Mouse (Mus musculus): ENCODE results near the gene Ltb4r2. TPM values are rescaled to one million over a fixed set of nuclear protein-coding genes. Genes with fewer than 3 reads are reported as not detected.

Ltb4r2 gene
- polyA plus RNA-seq, 1 experiment from 2014 or later, result 0.25 TPM

DNA sequence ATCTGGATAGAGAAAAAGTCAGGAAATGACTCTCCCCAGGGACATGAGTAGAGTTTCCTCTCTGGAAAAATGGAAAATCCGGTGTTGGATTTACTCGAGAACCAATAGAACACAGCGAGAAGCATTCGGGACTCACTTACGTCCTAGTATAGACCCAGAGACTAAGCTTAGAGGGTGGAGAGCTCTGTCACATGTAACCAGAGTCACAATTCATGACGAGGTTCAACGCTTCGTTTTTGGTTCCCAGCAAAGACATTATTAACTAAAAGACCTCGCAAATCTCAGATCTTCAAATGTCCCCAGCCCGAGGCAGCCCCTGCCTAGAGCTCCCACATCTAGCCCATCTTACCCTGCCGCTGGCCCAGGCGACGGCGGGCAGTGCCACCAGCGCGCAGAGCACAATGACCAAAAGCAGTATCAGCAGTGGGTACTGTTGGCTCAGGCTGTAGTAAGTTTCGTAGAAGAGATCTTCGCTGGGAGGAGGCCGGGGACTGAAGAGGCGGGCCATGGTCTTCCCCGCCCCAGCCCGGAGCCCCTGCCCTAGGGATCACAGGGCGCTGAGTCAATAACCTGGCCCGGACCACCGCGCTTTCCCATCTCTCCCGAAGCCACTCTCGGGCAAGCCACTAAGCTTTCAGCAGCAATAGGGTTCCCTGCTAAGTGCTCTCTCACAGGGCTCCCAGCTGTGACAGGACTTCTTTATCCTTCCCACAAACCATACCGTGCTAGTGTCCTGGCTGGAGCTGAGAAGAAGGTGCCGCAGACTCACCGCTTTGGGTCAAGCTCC, 22.1 kb downstream of the Ltb4r2 start:
- Histone ChIP-seq H3K4me2 (peak overlapping the region; percentile 77), H3K4me1 (peaks cover 32% of the 10 kb centered on the region), H3K9ac (peak overlapping the region; percentile 28), H3K9me3 (no peaks in the 10 kb centered on the region), H3K4me3 (peak overlapping the region; percentile 46), H3K27ac (peak overlapping the region; percentile 77), H3K36me3 (no peaks in the 10 kb centered on the region), H3K27me3 (peaks cover 40% of the 10 kb centered on the region)
- whole genome bisulfite sequencing, result 1% methylated on average over 31 of the region's 31 CpGs
- ATAC-seq (ENCODE audit: borderline replicate concordance, extremely low read depth, low FRiP score, low TSS enrichment), result peak; percentile 68; the same call in 1 of the 2 replicates

DNA sequence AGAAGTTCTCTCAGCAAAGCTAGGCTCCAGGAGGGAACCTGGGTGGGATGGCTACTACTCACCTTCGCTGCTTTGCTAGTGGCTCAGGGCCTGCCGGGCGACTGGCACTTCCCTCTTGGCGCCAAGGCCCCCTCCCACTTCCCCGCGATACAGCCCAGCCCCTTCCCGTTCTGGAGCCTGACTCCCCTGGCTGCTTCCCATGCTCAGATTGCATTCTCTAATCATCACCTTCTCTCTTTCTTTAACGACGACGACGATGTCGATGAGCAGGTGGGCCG, 22.7 kb downstream of the Ltb4r2 start, which contains the start of gene Adcy4:
Adcy4 (minus strand) TSS at position 138 of the 278 bp plus-strand sequence.
- 8% methylated on average over 13 of the region's 13 CpGs for WGBS

DNA sequence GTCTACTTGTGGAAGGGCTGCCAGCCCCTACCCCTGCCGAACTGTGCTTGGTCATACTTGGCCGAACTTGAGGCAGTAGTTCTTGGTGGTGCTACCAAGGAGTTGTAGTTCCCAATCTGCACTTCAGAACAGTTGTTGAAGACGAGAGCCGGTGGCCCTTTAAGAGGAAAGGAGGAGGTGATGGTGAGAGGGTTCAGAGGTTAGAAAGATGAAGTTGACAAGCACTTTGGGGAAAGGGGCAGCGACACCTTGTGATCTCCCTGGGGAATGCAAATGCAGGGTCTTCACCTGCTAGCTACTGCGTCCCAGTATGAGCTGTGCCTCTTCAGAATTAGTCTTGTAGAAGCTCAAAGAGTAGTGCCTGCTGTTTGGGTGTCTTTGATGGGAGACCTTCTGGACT, 24.0 kb downstream of the Ltb4r2 start:
- 37% methylated on average over 6 of the region's 6 CpGs for WGBS
- peaks cover 40% of the 10 kb centered on the region for H3K27me3 ChIP-seq
- H3K36me3 ChIP-seq, result no peaks in the 10 kb centered on the region
- H3K4me3 ChIP-seq, result no peak overlapping the region
- ATAC-seq (ENCODE audit: borderline replicate concordance, extremely low read depth, low FRiP score, low TSS enrichment), result no peak
- no peak overlapping the region for H3K9ac ChIP-seq
- H3K9me3 ChIP-seq, result no peaks in the 10 kb centered on the region
- no peak overlapping the region for H3K4me2 ChIP-seq
- H3K27ac ChIP-seq, result no peak overlapping the region
- peaks cover 30% of the 10 kb centered on the region for H3K4me1 ChIP-seq

More for the DNA sequence above, 22.7 kb downstream of the Ltb4r2 start, which contains the start of gene Adcy4:
- Histone ChIP-seq H3K27me3 (peaks cover 40% of the 10 kb centered on the region), H3K27ac (peak within 1 kb of the TSS; percentile 77), H3K9me3 (no peaks in the 10 kb centered on the region), H3K4me1 (peaks cover 35% of the 10 kb centered on the region), H3K4me3 (peak within 1 kb of the TSS; percentile 46), H3K4me2 (peak within 1 kb of the TSS; percentile 77), H3K9ac (peak within 1 kb of the TSS; percentile 28), H3K36me3 (no peaks in the 10 kb centered on the region)
- ATAC-seq (ENCODE audit: borderline replicate concordance, extremely low read depth, low FRiP score, low TSS enrichment), result no peak

DNA sequence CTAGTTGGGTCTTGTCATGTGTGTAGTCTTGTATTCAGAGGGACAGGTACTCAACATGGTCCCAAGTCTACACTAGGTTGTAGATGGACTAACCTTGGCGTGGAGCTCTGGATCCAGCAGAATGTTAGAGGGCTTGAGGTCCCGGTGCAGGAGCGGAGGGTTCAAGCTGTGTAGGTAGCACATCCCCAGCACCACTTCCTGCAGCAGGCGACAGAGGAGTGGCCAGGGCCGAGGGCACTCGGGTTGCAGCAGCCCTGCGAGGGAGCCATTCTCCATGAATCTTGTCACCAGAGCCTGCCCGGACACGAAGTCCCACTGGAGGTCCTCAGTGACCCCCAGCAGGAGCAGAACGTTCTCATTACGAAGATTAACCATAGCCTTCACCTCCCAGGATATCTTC, 26.5 kb downstream of the Ltb4r2 start:
- Histone ChIP-seq H3K9me3 (no peaks in the 10 kb centered on the region), H3K4me1 (peaks cover 13% of the 10 kb centered on the region), H3K4me2 (peak overlapping the region; percentile 77), H3K9ac (no peak overlapping the region), H3K27ac (no peak overlapping the region), H3K36me3 (no peaks in the 10 kb centered on the region), H3K4me3 (peak overlapping the region; percentile 42), H3K27me3 (peaks cover 31% of the 10 kb centered on the region)
- ATAC-seq (ENCODE audit: borderline replicate concordance, extremely low read depth, low FRiP score, low TSS enrichment), result no peak
- WGBS, result 36% methylated on average over 11 of the region's 11 CpGs

DNA sequence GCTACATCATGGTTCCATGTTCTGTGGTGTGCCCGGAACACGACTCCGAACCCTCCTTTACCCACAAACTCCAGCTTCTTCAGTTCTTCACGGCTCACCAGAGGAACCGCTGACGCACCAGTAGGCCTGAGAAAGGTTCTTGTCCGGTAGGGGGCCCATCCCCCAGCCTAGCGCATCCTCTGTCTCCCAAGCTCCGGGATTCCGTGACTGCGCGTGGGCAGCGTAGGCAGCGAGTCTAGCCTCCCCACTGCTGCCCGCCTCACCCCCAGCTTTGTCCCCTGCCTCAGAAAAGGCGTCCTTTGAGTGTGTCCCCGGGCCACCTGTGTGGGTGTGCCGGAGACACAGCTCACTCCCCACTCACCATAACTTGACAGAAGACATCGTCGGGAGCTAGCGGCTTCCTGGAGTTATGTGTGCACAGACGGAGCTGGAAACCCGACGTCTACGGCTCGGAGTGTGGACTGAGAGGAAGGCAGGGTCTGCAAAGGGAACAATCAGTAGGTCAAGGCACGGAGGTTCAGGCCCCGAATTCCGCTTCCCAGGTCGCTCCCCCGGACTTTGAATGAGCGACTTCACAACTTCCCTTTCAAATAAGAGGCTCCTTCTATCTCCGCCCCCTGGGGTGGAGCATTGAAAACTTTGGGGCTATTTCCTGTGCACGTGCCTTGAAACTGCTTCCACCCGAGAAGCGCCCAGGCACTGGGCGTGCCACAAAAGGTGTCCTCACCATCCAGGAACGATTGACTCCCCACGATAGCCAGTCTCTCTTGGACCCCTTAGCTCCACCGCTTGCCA, 27.2 kb downstream of the Ltb4r2 start, which contains the start of gene Ripk3:
Ripk3 (minus strand) TSS at position 610 of the 795 bp plus-strand sequence.
- H3K4me1 ChIP-seq, result peaks cover 17% of the 10 kb centered on the region
- peak within 1 kb of the TSS; percentile 77 for H3K4me2 ChIP-seq
- peak within 1 kb of the TSS; percentile 42 for H3K4me3 ChIP-seq
- peaks cover 31% of the 10 kb centered on the region for H3K27me3 ChIP-seq
- H3K9ac ChIP-seq, result peak within 1 kb of the TSS; percentile 23; the same call in 1 of the 2 replicates
- H3K27ac ChIP-seq, result no peak within 1 kb of the TSS
- no peaks in the 10 kb centered on the region for H3K36me3 ChIP-seq
- no peaks in the 10 kb centered on the region for H3K9me3 ChIP-seq
- peak; percentile 24; the same call in 1 of the 2 replicates for ATAC-seq (ENCODE audit: borderline replicate concordance, extremely low read depth, low FRiP score, low TSS enrichment)
- 3% methylated on average over 40 of the region's 40 CpGs for WGBS

DNA sequence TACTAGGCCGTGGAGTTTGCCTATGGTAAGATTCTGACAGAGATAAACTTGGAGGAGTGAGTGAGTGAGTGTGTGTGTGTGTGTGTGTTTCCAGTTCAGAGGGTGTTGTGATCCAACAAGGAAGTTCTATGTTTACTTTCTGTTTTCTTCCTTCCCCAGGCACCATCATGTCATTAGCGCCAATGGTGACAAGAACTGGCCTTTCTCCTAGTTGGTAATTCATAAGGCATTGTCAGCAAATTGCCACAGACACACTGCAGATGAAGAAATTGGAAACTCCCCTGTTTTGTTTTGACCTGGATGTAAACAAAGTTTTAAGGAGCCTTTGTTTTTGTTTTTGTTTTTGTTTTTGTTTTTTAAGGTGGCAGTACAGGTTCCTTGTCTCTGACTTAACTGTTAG, 32.2 kb downstream of the Ltb4r2 start:
- H3K4me1 ChIP-seq, result peaks cover 14% of the 10 kb centered on the region
- no peaks in the 10 kb centered on the region for H3K36me3 ChIP-seq
- H3K27me3 ChIP-seq, result no peaks in the 10 kb centered on the region
- H3K4me2 ChIP-seq, result no peak overlapping the region
- ATAC-seq (ENCODE audit: borderline replicate concordance, extremely low read depth, low FRiP score, low TSS enrichment), result peak; percentile 39; the same call in 1 of the 2 replicates
- no peak overlapping the region for H3K4me3 ChIP-seq
- H3K27ac ChIP-seq, result 0 out of 2 replicates have a peak overlapping the region, but pooled peaks have one; percentile 3
- H3K9ac ChIP-seq, result no peak overlapping the region
- H3K9me3 ChIP-seq, result no peaks in the 10 kb centered on the region
- 31% methylated on average over 2 of the region's 2 CpGs for WGBS

DNA sequence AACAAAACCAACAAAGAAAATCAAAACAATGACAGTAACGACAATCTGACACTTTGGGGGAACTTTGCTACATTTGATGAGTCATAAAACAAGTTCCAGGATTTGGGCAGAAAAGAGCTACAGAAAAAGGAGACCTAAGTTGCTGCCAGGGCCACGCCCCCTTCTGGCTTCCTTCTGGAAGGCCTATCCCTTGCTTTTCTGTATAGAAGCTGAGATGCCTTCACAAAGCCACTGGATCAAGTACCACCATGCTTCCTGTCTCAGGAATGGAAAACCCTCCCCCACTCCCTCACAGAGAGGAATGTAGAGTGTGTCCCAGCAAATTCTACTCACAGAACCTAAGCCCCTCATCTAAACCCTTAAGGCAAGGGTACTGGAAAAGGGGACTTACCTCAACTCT, 32.7 kb downstream of the Ltb4r2 start:
- no peak overlapping the region for H3K4me2 ChIP-seq
- no peak overlapping the region for H3K9ac ChIP-seq
- ATAC-seq (ENCODE audit: borderline replicate concordance, extremely low read depth, low FRiP score, low TSS enrichment), result no peak
- H3K27ac ChIP-seq, result peak overlapping the region; percentile 38
- no peaks in the 10 kb centered on the region for H3K36me3 ChIP-seq
- no peak overlapping the region for H3K4me3 ChIP-seq
- 51% methylated on average over 2 of the region's 2 CpGs for WGBS
- peaks cover 11% of the 10 kb centered on the region; the same call in 1 of the 2 replicates for H3K4me1 ChIP-seq
- H3K27me3 ChIP-seq, result no peaks in the 10 kb centered on the region
- no peaks in the 10 kb centered on the region for H3K9me3 ChIP-seq

DNA sequence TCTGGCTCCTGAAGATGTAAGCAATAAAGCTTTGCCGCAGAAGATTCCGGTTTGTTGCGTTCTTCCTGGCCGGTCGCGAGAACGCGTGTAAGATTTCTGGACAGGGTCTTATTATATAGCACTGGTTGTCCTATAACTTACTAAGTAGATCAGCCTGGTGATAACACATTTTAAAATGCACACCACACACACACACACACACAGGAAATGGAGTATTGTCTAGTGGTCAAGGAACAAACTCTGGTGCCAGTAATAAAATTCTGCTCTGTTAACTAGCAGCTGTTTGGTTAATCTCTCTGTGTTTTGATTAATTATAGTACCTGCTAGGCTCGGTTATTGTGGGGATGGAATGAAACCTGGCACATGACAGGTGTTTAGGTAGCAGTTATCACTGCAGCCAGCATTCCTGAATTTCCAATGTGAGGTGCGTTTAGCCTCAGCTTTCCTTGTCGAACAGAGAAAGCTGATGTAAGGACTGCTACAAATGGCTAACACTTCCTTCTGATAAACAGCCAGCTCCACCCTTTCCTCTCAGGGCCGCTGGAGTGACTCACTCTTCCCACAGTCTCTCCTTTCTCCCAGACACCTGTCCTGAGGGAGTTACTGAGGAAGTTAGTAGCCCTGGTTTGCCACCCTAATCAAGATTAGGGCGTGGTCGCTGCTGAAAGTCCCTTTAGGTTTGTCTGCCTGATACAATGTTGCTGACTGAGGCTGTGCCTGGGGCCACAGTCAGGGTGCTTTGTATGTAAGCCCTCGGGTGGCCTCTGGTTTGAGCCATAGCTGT, 34.3 kb downstream of the Ltb4r2 start:
- no peak for ATAC-seq (ENCODE audit: borderline replicate concordance, extremely low read depth, low FRiP score, low TSS enrichment)
- WGBS, result 65% methylated on average over 15 of the region's 15 CpGs
- Histone ChIP-seq H3K27me3 (no peaks in the 10 kb centered on the region), H3K4me2 (no peak overlapping the region), H3K9me3 (no peaks in the 10 kb centered on the region), H3K9ac (no peak overlapping the region), H3K4me1 (peaks cover 11% of the 10 kb centered on the region; the same call in 1 of the 2 replicates), H3K36me3 (no peaks in the 10 kb centered on the region), H3K4me3 (no peak overlapping the region), H3K27ac (peak overlapping the region; percentile 48)

Other genes with a start within 250 kb of the Ltb4r2 start
- not detected in 2 replicates for gene Nrl, start 236.4 kb upstream of the Ltb4r2 start, polyA plus RNA-seq (2015; fragmentation: Nextera tagmentation; extraction: Ambion mirVana)
- gene Pck2, start 221.2 kb upstream of the Ltb4r2 start, polyA plus RNA-seq (2015; fragmentation: Nextera tagmentation; extraction: Ambion mirVana), result 66.0 and 67.2 TPM in 2 replicates
- gene Dcaf11, start 201.4 kb upstream of the Ltb4r2 start, polyA plus RNA-seq (2015; fragmentation: Nextera tagmentation; extraction: Ambion mirVana), result 67.7 and 72.6 TPM in 2 replicates
- 0.79 and 1.2 TPM in 2 replicates for gene A730061H03Rik, start 201.0 kb upstream of the Ltb4r2 start, polyA plus RNA-seq (2015; fragmentation: Nextera tagmentation; extraction: Ambion mirVana)
- 3.3 and 3.7 TPM in 2 replicates for gene Fitm1, start 185.8 kb upstream of the Ltb4r2 start, polyA plus RNA-seq (2015; fragmentation: Nextera tagmentation; extraction: Ambion mirVana)
- 168 and 171 TPM in 2 replicates for gene Psme1, start 183.3 kb upstream of the Ltb4r2 start, polyA plus RNA-seq (2015; fragmentation: Nextera tagmentation; extraction: Ambion mirVana)
- gene Emc9, start 176.1 kb upstream of the Ltb4r2 start, polyA plus RNA-seq (2015; fragmentation: Nextera tagmentation; extraction: Ambion mirVana), result 4.1 and 5.1 TPM in 2 replicates
- gene Psme2, start 170.3 kb upstream of the Ltb4r2 start, polyA plus RNA-seq (2015; fragmentation: Nextera tagmentation; extraction: Ambion mirVana), result 234 and 238 TPM in 2 replicates
- gene Rnf31, start 169.7 kb upstream of the Ltb4r2 start, polyA plus RNA-seq (2015; fragmentation: Nextera tagmentation; extraction: Ambion mirVana), result 14.5 and 16.0 TPM in 2 replicates
- gene Irf9, start 157.9 kb upstream of the Ltb4r2 start, polyA plus RNA-seq (2015; fragmentation: Nextera tagmentation; extraction: Ambion mirVana), result 12.5 and 14.4 TPM in 2 replicates
- 22.9 and 25.5 TPM in 2 replicates for gene Rec8, start 143.4 kb upstream of the Ltb4r2 start, polyA plus RNA-seq (2015; fragmentation: Nextera tagmentation; extraction: Ambion mirVana)
- gene Ipo4, start 125.5 kb upstream of the Ltb4r2 start, polyA plus RNA-seq (2015; fragmentation: Nextera tagmentation; extraction: Ambion mirVana), result 81.2 and 95.6 TPM in 2 replicates
- gene Gm49378, start 123.5 kb upstream of the Ltb4r2 start, polyA plus RNA-seq (2015; fragmentation: Nextera tagmentation; extraction: Ambion mirVana), result 0.44 and 2.0 TPM in 2 replicates
- 119 and 126 TPM in 2 replicates for gene Tm9sf1, start 117.6 kb upstream of the Ltb4r2 start, polyA plus RNA-seq (2015; fragmentation: Nextera tagmentation; extraction: Ambion mirVana)
- gene Tssk4, start 111.2 kb upstream of the Ltb4r2 start, polyA plus RNA-seq (2015; fragmentation: Nextera tagmentation; extraction: Ambion mirVana), result 0.88 and 1.1 TPM in 2 replicates
- 56.5 TPM in 2 replicates for gene Mdp1, start 100.9 kb upstream of the Ltb4r2 start, polyA plus RNA-seq (2015; fragmentation: Nextera tagmentation; extraction: Ambion mirVana)
- gene Gmpr2, start 89.5 kb upstream of the Ltb4r2 start, polyA plus RNA-seq (2015; fragmentation: Nextera tagmentation; extraction: Ambion mirVana), result 60.2 and 68.1 TPM in 2 replicates
- 509 and 542 TPM in 2 replicates for gene Nedd8, start 89.3 kb upstream of the Ltb4r2 start, polyA plus RNA-seq (2015; fragmentation: Nextera tagmentation; extraction: Ambion mirVana)
- 46.9 and 48.3 TPM in 2 replicates for gene Tinf2, start 79.6 kb upstream of the Ltb4r2 start, polyA plus RNA-seq (2015; fragmentation: Nextera tagmentation; extraction: Ambion mirVana)
- 2.2 and 2.8 TPM in 2 replicates for gene Tgm1, start 47.5 kb upstream of the Ltb4r2 start, polyA plus RNA-seq (2015; fragmentation: Nextera tagmentation; extraction: Ambion mirVana)
- 31.8 and 33.2 TPM in 2 replicates for gene Rabggta, start 39.2 kb upstream of the Ltb4r2 start, polyA plus RNA-seq (2015; fragmentation: Nextera tagmentation; extraction: Ambion mirVana)
- gene Dhrs1, start 15.7 kb upstream of the Ltb4r2 start, polyA plus RNA-seq (2015; fragmentation: Nextera tagmentation; extraction: Ambion mirVana), result 86.7 and 88.4 TPM in 2 replicates
- 39.2 and 41.4 TPM in 2 replicates for gene Nop9, start 15.7 kb upstream of the Ltb4r2 start, polyA plus RNA-seq (2015; fragmentation: Nextera tagmentation; extraction: Ambion mirVana)
- gene Cideb, start 3.0 kb upstream of the Ltb4r2 start, polyA plus RNA-seq (2015; fragmentation: Nextera tagmentation; extraction: Ambion mirVana), result 0.55 and 0.80 TPM in 2 replicates
- gene Ltb4r1, start 4.5 kb downstream of the Ltb4r2 start, polyA plus RNA-seq (2015; fragmentation: Nextera tagmentation; extraction: Ambion mirVana), result 1.7 and 2.6 TPM in 2 replicates
- 14.3 and 18.0 TPM in 2 replicates for gene Adcy4, start 22.7 kb downstream of the Ltb4r2 start, polyA plus RNA-seq (2015; fragmentation: Nextera tagmentation; extraction: Ambion mirVana)
- gene Ripk3, start 27.4 kb downstream of the Ltb4r2 start, polyA plus RNA-seq (2015; fragmentation: Nextera tagmentation; extraction: Ambion mirVana), result 43.4 and 45.6 TPM in 2 replicates
- 50.9 and 52.7 TPM in 2 replicates for gene Nfatc4, start 61.7 kb downstream of the Ltb4r2 start, polyA plus RNA-seq (2015; fragmentation: Nextera tagmentation; extraction: Ambion mirVana)
- 19.5 and 19.7 TPM in 2 replicates for gene Nynrin, start 92.6 kb downstream of the Ltb4r2 start, polyA plus RNA-seq (2015; fragmentation: Nextera tagmentation; extraction: Ambion mirVana)
- 0.88 and 1.2 TPM in 2 replicates for gene Cbln3, start 123.0 kb downstream of the Ltb4r2 start, polyA plus RNA-seq (2015; fragmentation: Nextera tagmentation; extraction: Ambion mirVana)
- 18.3 and 18.8 TPM in 2 replicates for gene Khnyn, start 123.5 kb downstream of the Ltb4r2 start, polyA plus RNA-seq (2015; fragmentation: Nextera tagmentation; extraction: Ambion mirVana)
- 51.8 and 52.9 TPM in 2 replicates for gene Sdr39u1, start 138.9 kb downstream of the Ltb4r2 start, polyA plus RNA-seq (2015; fragmentation: Nextera tagmentation; extraction: Ambion mirVana)
- gene Cma1, start 183.2 kb downstream of the Ltb4r2 start, polyA plus RNA-seq (2015; fragmentation: Nextera tagmentation; extraction: Ambion mirVana), result 4.3 and 5.9 TPM in 2 replicates
- not detected in 2 replicates for gene Cma2, start 189.6 kb downstream of the Ltb4r2 start, polyA plus RNA-seq (2015; fragmentation: Nextera tagmentation; extraction: Ambion mirVana)